Mouse (Mus musculus): ENCODE data around the gene Bola3.

GRCm38 (mm10) chr6:83312021-83312420, 36.9 kb upstream of the Bola3 start:
- TF ChIP-seq GATA1 (IDR thresholded peaks at IDR 0.05; ENCODE audit: borderline replicate concordance, low read length) (no peak), FLI1 (IDR thresholded peaks at IDR 0.05; ENCODE audit: low read length) (no peak)

Measured in megakaryocyte, embryonic 14.5 days (primary cell).